ENCODE assay signal across 8 mouse cellular contexts in genomic region chr15:79108421-79109320, GRCm38 (mm10). TPM values are rescaled to one million over a fixed set of nuclear protein-coding genes. Genes with fewer than 3 reads are reported as not detected.
DNase-seq lines count a peak whose midpoint lies in the region; ATAC-seq and TF ChIP-seq lines count a peak whose summit lies in the region.

Gene Micall1 (plus strand): TSS chr15:79108898.

- H3K36me3 ChIP-seq in ES-Bruce4 (ENCODE audit: control insufficient read depth, insufficient read depth, low read length, poor library complexity, severe bottlenecking): no peaks in the 10 kb centered on the region
- no peaks in the 10 kb centered on the region; the same call in 1 of the 2 replicates for H3K36me3 ChIP-seq in forebrain, embryonic 14.5 days (ENCODE audit: control insufficient read depth, insufficient read depth, low read length)
- H3K36me3 ChIP-seq in lung, embryonic 14.5 days (ENCODE audit: insufficient read depth): no peaks in the 10 kb centered on the region

- intact Hi-C loops in heart, postnatal 25 days (cut with DNase I): no loop called here

- ATAC-seq in forebrain, embryonic 14.5 days: peak; percentile 82
- peak; percentile 80 for ATAC-seq in lung, embryonic 14.5 days (ENCODE audit: insufficient read depth)
- peak; percentile 45 for ATAC-seq in neutrophil, adult 5-6 weeks (ENCODE audit: extremely low read depth, insufficient number of reproducible peaks, low FRiP score, poor library complexity, severe bottlenecking)

- peak within 1 kb of the TSS; percentile 80 for H3K9ac ChIP-seq in ES-Bruce4 (ENCODE audit: low read depth, poor library complexity, severe bottlenecking)
- peak within 1 kb of the TSS; percentile 93 for H3K9ac ChIP-seq in forebrain, embryonic 14.5 days (ENCODE audit: low read length)
- H3K9ac ChIP-seq in lung, embryonic 14.5 days: peak within 1 kb of the TSS; percentile 87

- peak; percentile 46 for DNase-seq in forebrain, embryonic 14.5 days (ENCODE audit: low spot score)
- peak; percentile 65 for DNase-seq in heart, postnatal 25 days (ENCODE audit: low spot score)
- peak; percentile 47 for DNase-seq in large intestine, adult 2 months (ENCODE audit: low read depth, low spot score)
- peak; percentile 64 for DNase-seq in lung, embryonic 14.5 days
- DNase-seq in thymus, postnatal 36 days: peak; percentile 71 to 75

- peak within 1 kb of the TSS; percentile 63 for H3K4me3 ChIP-seq in ES-Bruce4 (ENCODE audit: low read depth, low read length)
- peak within 1 kb of the TSS; percentile 76 for H3K4me3 ChIP-seq in brown adipose tissue, adult 24 weeks (ENCODE audit: insufficient read depth, low read depth, low read length)
- H3K4me3 ChIP-seq in forebrain, embryonic 14.5 days (ENCODE audit: low read depth, low read length): peak within 1 kb of the TSS; percentile 82
- peak within 1 kb of the TSS; percentile 90 for H3K4me3 ChIP-seq in lung, embryonic 14.5 days (ENCODE audit: low read depth, low read length)

- no peaks in the 10 kb centered on the region for H3K27me3 ChIP-seq in ES-Bruce4 (ENCODE audit: control insufficient read depth, insufficient read depth, low read length, poor library complexity, severe bottlenecking)
- no peaks in the 10 kb centered on the region for H3K27me3 ChIP-seq in forebrain, embryonic 14.5 days (replicated peaks; ENCODE audit: control insufficient read depth, insufficient read depth, low read length)
- no peaks in the 10 kb centered on the region for H3K27me3 ChIP-seq in lung, embryonic 14.5 days (ENCODE audit: insufficient read depth, low read length)

- H3K4me1 ChIP-seq in ES-Bruce4 (ENCODE audit: control insufficient read depth, insufficient read depth, low read length): peaks cover 2% of the 10 kb centered on the region
- peaks cover 8% of the 10 kb centered on the region; the same call in 1 of the 2 replicates for H3K4me1 ChIP-seq in brown adipose tissue, adult 24 weeks (ENCODE audit: control insufficient read depth, insufficient read depth, insufficient read length, low read length)
- peaks cover 19% of the 10 kb centered on the region for H3K4me1 ChIP-seq in forebrain, embryonic 14.5 days (ENCODE audit: control insufficient read depth, insufficient read depth, low read length)
- H3K4me1 ChIP-seq in lung, embryonic 14.5 days (ENCODE audit: insufficient read depth): peaks cover 15% of the 10 kb centered on the region

- H3K4me2 ChIP-seq in forebrain, embryonic 14.5 days (ENCODE audit: low read length): peak within 1 kb of the TSS; percentile 97
- peak within 1 kb of the TSS; percentile 98 for H3K4me2 ChIP-seq in lung, embryonic 14.5 days

- TF ChIP-seq POLR2A in ES-Bruce4 (IDR thresholded peaks at IDR 0.05; ENCODE audit: insufficient read depth, low read length): no peak

- H3K9me3 ChIP-seq in ES-Bruce4 (replicated peaks; ENCODE audit: control insufficient read depth, insufficient read depth, low read length, poor library complexity, severe bottlenecking): no peaks in the 10 kb centered on the region
- H3K9me3 ChIP-seq in forebrain, embryonic 14.5 days (replicated peaks; ENCODE audit: control insufficient read depth, low read length): no peaks in the 10 kb centered on the region
- no peaks in the 10 kb centered on the region for H3K9me3 ChIP-seq in lung, embryonic 14.5 days (ENCODE audit: low read depth, low read length)

- TF ChIP-seq EP300 in ES-Bruce4 (IDR thresholded peaks at IDR 0.05; ENCODE audit: insufficient read depth, low read depth, low read length): no peak

- no peak for TF ChIP-seq CTCF in ES-Bruce4 (IDR thresholded peaks at IDR 0.05; ENCODE audit: low read depth, low read length)
- no peak for TF ChIP-seq CTCF in lung, embryonic 14.5 days (IDR thresholded peaks at IDR 0.05; ENCODE audit: low read depth)

- H3K27ac ChIP-seq in ES-Bruce4 (ENCODE audit: insufficient read depth, low read length): no peak within 1 kb of the TSS
- H3K27ac ChIP-seq in brown adipose tissue, adult 24 weeks (replicated peaks; ENCODE audit: low read depth, low read length): peak within 1 kb of the TSS; percentile 92
- H3K27ac ChIP-seq in forebrain, embryonic 14.5 days (ENCODE audit: low read depth, low read length): peak within 1 kb of the TSS; percentile 33; the same call in 1 of the 2 replicates
- H3K27ac ChIP-seq in lung, embryonic 14.5 days (ENCODE audit: low read depth): peak within 1 kb of the TSS; percentile 83

- WGBS in forebrain, embryonic 14.5 days: under 1% methylated on average over 52 of the region's 85 CpGs
- WGBS in large intestine, adult 2 months: 1% methylated on average over 79 of the region's 85 CpGs
- WGBS in lung, embryonic 14.5 days: 1% methylated on average over 78 of the region's 85 CpGs

RNA-seq across cellular contexts. Expression of gene Micall1, which starts in this region (rescaled TPM):
- 12.4 and 13.4 TPM in 2 replicates for polyA plus RNA-seq in ES-Bruce4 (2011; ENCODE audit: insufficient read depth, insufficient read length, low read depth, missing spikeins)
- polyA plus RNA-seq in brown adipose tissue, adult 24 weeks (2012; ENCODE audit: insufficient read depth, insufficient read length, missing spikeins): 20.2 and 21.8 TPM in 2 replicates
- polyA plus RNA-seq in forebrain, embryonic 14.5 days (2014; fragmentation: Nextera tagmentation; extraction: Ambion mirVana): 5.7 and 6.3 TPM in 2 replicates
- 10 to 100 TPM; 51.9 to 57.7 TPM for total RNA-seq in heart, postnatal 25 days (2021)
- 9.4 and 15.0 TPM in 2 replicates for polyA plus RNA-seq in large intestine, adult 2 months (2012; rRNA removed)
- polyA plus RNA-seq in lung, embryonic 14.5 days (2014; fragmentation: Nextera tagmentation; extraction: Ambion mirVana): 7.5 and 9.0 TPM in 2 replicates
- total RNA-seq in neutrophil, adult 5-6 weeks (2017): 31.8 and 32.7 TPM in 2 replicates
